Mouse (Mus musculus) cortical plate, adult 2 months (tissue): Measurements from ENCODE around the gene Selenof.

ENCODE experiments used
- CTCF ChIP-seq: fragments of 200-500 bp; IDR thresholded peaks from 2 replicates; pipeline ENCODE4 v1.5.1; 2011; ENCODE audit warnings: mild to moderate bottlenecking, control low read depth, low read length; ENCODE audit not compliant: insufficient read depth; ENCODE audit errors: extremely low read depth
- POLR2A ChIP-seq: fragments of 200-500 bp; IDR thresholded peaks from 2 replicates; pipeline ENCODE4 v1.6.1; 2011; ENCODE audit warnings: mild to moderate bottlenecking, low read length, control low read depth; ENCODE audit not compliant: insufficient read depth; ENCODE audit errors: extremely low read depth

DNA sequence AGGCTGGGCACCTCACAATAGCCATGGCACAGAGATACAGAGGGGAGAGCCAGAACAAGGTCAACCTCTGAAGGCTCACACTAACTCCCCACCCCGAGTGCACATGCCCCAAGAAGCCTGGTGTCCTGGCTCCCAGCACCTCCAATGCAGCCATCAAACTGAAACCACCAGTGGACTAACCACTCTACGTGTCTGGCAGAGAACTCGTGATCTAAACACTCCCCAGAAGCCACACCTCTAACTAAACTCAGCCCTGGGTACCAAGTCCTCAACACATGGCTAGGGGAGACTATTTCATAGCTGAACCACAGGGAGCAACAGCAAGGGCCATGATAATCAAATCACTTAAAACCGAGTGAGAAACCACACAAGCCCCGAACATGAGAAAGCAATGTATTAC is 11.8 kb upstream of the Selenof start:
- TF ChIP-seq CTCF (no peak), POLR2A (no peak)
